Mouse (Mus musculus): ENCODE data around the gene Mamstr.

- no peak for TF ChIP-seq CTCF (IDR thresholded peaks at IDR 0.05; ENCODE audit: insufficient read depth, low read depth, low read length)
- no peak; the same call in 1 of the 2 replicates for TF ChIP-seq POLR2A (IDR thresholded peaks at IDR 0.05; ENCODE audit: insufficient read depth, low read depth, low read length)
Measured at GRCm38 (mm10) chr7:45644183-45644582, 4.4 kb downstream of the Mamstr start.
